Mouse (Mus musculus) activated CD4-positive, CD25-positive, alpha-beta regulatory T cell (primary cell): ENCODE results near the gene Gm13757. TPM values are rescaled to one million over a fixed set of nuclear protein-coding genes. Genes with fewer than 3 reads are reported as not detected.

Source experiments
- polyA plus RNA-seq, 2 experiments: library from polyadenylated mRNA; unstranded; fragments of 100-300 nt; shearing (Covaris generic); gene quantifications; one replicate each; pipeline ENCODE4 v1.2.1; 2017

Gm13757 gene
- not detected for polyA plus RNA-seq

DNA sequence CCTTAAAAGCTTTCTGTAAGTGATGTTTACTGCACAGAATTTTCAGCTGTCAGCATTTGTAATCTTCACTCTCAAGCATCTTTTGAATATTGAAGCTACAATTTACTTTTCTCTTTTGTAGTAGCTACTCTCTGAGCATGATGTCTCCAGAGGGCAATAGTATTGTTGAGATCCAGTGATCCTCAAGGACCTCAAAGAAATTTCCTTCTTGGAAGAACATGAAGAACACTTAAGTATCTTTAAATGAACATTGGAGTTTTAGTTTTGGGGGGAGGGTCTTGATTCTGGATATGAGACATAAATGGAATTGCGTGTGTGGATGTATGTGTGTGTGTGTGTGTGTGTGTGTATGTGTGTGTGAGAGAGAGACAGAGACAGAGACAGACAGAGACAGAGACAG is at the start of gene Gm13757:
Gene Gm13757, minus strand, starts transcription at position 101 of the 400 bp plus-strand sequence.

DNA sequence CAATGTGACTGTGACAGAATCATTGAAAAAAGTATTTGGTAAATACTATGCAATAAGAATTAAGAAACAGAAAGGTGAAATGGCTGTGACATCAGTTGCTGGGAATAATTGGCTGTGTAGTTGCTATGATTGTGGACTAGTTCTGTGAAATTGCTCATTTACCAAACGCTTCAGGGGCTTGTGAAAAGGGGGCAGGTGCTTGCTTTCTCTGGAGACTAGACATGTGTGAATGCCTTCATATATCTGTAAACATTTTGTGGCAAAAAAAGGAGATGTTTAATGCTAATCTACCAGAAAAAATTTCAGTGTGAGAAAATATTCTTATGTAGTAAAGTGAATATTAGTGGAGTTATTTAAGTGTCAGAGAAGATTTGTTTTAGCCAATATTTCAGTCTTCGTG is 44.1 kb upstream of the Gm13757 start, which contains the start of gene Olfr1185-ps1:
Gene Olfr1185-ps1, plus strand, starts transcription at position 301 of the 400 bp plus-strand sequence.

DNA sequence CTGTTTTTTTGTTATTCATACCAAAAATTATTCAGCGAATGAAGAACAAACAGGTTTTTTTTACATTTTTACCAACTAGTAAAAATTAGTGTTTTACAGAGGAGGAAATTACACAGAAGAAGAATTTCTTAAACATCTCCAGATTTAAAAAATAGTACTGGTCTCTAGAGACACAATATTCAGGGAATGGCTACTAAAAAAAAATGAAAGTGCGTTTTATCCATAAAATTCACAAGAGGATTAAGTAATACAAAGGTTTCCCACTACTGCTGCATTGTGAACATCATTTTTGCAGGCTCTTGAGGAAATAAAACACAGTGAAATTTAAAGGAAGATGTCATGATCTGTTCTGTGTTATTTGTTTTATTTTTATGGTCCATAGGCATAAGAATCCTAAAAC is 34.4 kb upstream of the Gm13757 start, which contains the start of gene Olfr1184:
Gene Olfr1184, plus strand, starts transcription at position 301 of the 400 bp plus-strand sequence.

DNA sequence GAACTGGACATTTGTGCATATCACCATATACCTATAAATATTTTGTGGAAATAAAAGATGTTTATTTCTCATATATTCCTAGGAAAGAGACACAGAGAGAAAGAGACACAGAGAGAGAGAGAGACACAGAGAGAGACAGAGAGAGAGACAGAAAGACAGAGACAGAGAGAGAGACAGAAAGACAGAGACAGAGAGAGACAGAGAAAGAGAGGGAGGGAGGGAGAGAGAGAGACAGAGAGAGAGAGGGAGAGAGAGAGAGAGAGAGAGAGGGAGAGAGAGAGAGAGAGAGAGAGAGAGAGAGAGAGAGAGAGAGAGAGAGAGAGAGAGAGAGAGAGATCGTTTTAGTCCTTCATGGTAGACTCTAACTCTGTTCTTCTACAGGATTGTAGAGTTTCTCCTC is 5.6 kb upstream of the Gm13757 start, which contains the start of gene Olfr1183:
Gene Olfr1183, plus strand, starts transcription at position 301 of the 400 bp plus-strand sequence.

DNA sequence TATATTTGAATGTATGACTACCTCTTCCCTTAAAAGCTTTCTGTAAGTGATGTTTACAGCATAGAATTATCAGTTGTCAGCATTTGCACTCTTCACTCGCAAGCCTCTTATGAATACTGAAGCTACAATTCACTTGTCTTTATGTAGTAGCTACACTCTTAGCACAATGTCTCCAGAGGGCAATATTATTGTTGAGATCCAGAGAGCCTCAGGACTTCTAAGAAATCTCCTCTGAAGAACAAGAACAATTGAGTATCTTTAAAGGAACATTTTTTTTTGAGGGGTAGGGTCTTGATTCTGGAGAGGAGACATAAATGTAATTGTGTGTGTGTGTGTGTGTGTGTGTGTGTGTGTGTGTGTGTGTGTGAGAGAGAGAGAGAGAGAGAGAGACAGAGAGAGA is 22.9 kb downstream of the Gm13757 start, which contains the start of gene Olfr1181:
Gene Olfr1181, minus strand, starts transcription at position 101 of the 400 bp plus-strand sequence.

DNA sequence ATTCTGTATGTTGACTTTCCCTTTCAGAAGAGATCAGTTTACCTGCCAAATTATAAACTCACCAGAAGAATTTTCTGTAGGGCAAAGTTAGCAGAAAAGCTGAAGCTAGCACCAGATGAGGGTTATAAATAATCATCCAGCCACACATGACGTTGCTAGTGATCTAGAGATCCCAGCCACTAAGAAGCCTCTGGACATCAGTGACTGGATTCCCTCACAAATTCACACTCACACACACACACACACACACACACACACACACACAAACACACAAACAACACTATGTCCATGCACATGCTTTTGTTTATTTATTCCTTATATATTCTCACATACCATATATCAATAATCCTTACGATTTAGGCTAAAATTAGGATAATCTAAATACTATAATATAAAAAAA is 29.9 kb downstream of the Gm13757 start, which contains the start of gene Olfr1180:
Gene Olfr1180, minus strand, starts transcription at position 101 of the 400 bp plus-strand sequence.

DNA sequence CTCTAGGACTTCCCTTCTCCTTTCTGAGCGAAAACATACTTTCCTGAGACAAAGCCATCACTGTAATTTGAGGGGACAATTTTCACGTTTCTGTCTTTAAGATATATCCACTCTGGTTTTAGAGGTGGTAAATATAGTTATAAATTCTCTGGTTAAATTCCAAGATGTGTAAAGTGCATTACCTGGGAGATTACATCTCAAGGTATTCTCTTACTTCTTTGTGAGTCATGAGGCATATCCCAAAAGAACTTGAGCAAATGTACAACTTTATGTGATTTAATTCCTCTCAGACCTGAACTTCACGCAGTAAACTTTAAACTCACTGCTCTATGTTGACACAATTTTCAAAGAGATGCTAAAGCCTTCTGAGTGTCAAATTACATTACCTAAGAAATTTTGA is 42.6 kb downstream of the Gm13757 start, which contains the start of gene Olfr1179:
Gene Olfr1179, minus strand, starts transcription at position 101 of the 400 bp plus-strand sequence.

Other genes with a start within 250 kb of the Gm13757 start
- gene Olfr1170, start 220.8 kb downstream of the Gm13757 start, polyA plus RNA-seq, result not detected
- gene Olfr1173, start 169.3 kb downstream of the Gm13757 start, polyA plus RNA-seq, result under 1 TPM in 1 of 2 experiments, not detected in 1; 0.31 TPM
- gene Olfr1174-ps, start 134.0 kb downstream of the Gm13757 start, polyA plus RNA-seq, result under 1 TPM in 1 of 2 experiments, not detected in 1; 0.69 TPM
- gene Olfr1175-ps, start 121.9 kb downstream of the Gm13757 start, polyA plus RNA-seq, result under 1 TPM in 1 of 2 experiments, not detected in 1; 0.04 TPM
- gene Olfr1176, start 112.4 kb downstream of the Gm13757 start, polyA plus RNA-seq, result under 1 TPM in 1 of 2 experiments, not detected in 1; 0.06 TPM
- gene Olfr1177-ps, start 102.6 kb downstream of the Gm13757 start, polyA plus RNA-seq, result not detected
- under 1 TPM in 1 of 2 experiments, not detected in 1; 0.02 TPM for gene Olfr1178, start 62.1 kb downstream of the Gm13757 start, polyA plus RNA-seq
- not detected for gene Olfr1179, start 42.7 kb downstream of the Gm13757 start, polyA plus RNA-seq
- gene Olfr1180, start 30.0 kb downstream of the Gm13757 start, polyA plus RNA-seq, result not detected
- gene Olfr1181, start 23.0 kb downstream of the Gm13757 start, polyA plus RNA-seq, result under 1 TPM in 1 of 2 experiments, not detected in 1; 0.09 TPM
- not detected for gene Olfr1183, start 5.7 kb upstream of the Gm13757 start, polyA plus RNA-seq
- gene Olfr1184, start 34.5 kb upstream of the Gm13757 start, polyA plus RNA-seq, result not detected
- gene Olfr1185-ps1, start 44.2 kb upstream of the Gm13757 start, polyA plus RNA-seq, result under 1 TPM in 1 of 2 experiments, not detected in 1; 0.10 TPM
- not detected for gene Olfr1186, start 69.4 kb upstream of the Gm13757 start, polyA plus RNA-seq
- gene Olfr1188, start 107.8 kb upstream of the Gm13757 start, polyA plus RNA-seq, result under 1 TPM; 0.30 to 0.65 TPM
- gene Olfr1189, start 137.3 kb upstream of the Gm13757 start, polyA plus RNA-seq, result not detected
- under 1 TPM in 1 of 2 experiments, not detected in 1; 0.19 TPM for gene Olfr1191-ps1, start 191.4 kb upstream of the Gm13757 start, polyA plus RNA-seq
- gene Olfr1192-ps1, start 199.4 kb upstream of the Gm13757 start, polyA plus RNA-seq, result under 1 TPM in 1 of 2 experiments, not detected in 1; 0.04 TPM
- gene Olfr1193, start 226.5 kb upstream of the Gm13757 start, polyA plus RNA-seq, result under 1 TPM in 1 of 2 experiments, not detected in 1; 0.07 TPM
- under 1 TPM; 0.14 to 0.20 TPM for gene Olfr1195, start 240.1 kb upstream of the Gm13757 start, polyA plus RNA-seq